Mouse (Mus musculus): ENCODE results near the gene Gm10662. TPM values are rescaled to one million over a fixed set of nuclear protein-coding genes. Genes with fewer than 3 reads are reported as not detected.
"Not testable (repeated sequence)": the region's sequence is repeated elsewhere in the genome, so short reads cannot be mapped to it uniquely, and the experiment has no call there.

Gm10662 gene
- not detected in 2 replicates for polyA plus RNA-seq (2015; fragmentation: Nextera tagmentation; extraction: Ambion mirVana)

GRCm38 (mm10) chr7:23144380-23144779, at the start of gene Gm10662:
Gene Gm10662, minus strand, starts transcription at chr7:23144480.
- WGBS (ENCODE audit: insufficient replicate concordance): no CpG with 5 or more reads among the region's 1 CpGs

GRCm38 (mm10) chr7:23163505-23163904, 19.2 kb upstream of the Gm10662 start:
- not testable (repeated sequence) for ATAC-seq (ENCODE audit: insufficient read depth); H3K36me3 ChIP-seq (replicated peaks); H3K9ac ChIP-seq; H3K4me1 ChIP-seq (replicated peaks); H3K4me2 ChIP-seq; H3K9me3 ChIP-seq (replicated peaks); H3K27ac ChIP-seq (replicated peaks); H3K27me3 ChIP-seq; H3K4me3 ChIP-seq (replicated peaks)
- 67% methylated on average over 10 of the region's 10 CpGs for WGBS (ENCODE audit: insufficient replicate concordance)

More at GRCm38 (mm10) chr7:23144380-23144779, at the start of gene Gm10662:
- not testable (repeated sequence) for H3K4me2 ChIP-seq; H3K27ac ChIP-seq (replicated peaks); H3K4me1 ChIP-seq (replicated peaks); H3K9ac ChIP-seq; H3K4me3 ChIP-seq (replicated peaks); H3K27me3 ChIP-seq; H3K9me3 ChIP-seq (replicated peaks); H3K36me3 ChIP-seq (replicated peaks); ATAC-seq (ENCODE audit: insufficient read depth)

Other genes starting within 250 kb of the Gm10662 start
- gene Gm4214, start 159.8 kb downstream of the Gm10662 start, polyA plus RNA-seq (2015; fragmentation: Nextera tagmentation; extraction: Ambion mirVana): not detected in 2 replicates
- not detected in 2 replicates for gene Gm4216, start 124.6 kb downstream of the Gm10662 start, polyA plus RNA-seq (2015; fragmentation: Nextera tagmentation; extraction: Ambion mirVana)
- gene Vmn1r163, start 88.9 kb downstream of the Gm10662 start, polyA plus RNA-seq (2015; fragmentation: Nextera tagmentation; extraction: Ambion mirVana): not detected in 2 replicates
- gene Gm8720, start 77.0 kb downstream of the Gm10662 start, polyA plus RNA-seq (2015; fragmentation: Nextera tagmentation; extraction: Ambion mirVana): not detected in 2 replicates
- gene Vmn1r165, start 72.9 kb upstream of the Gm10662 start, polyA plus RNA-seq (2015; fragmentation: Nextera tagmentation; extraction: Ambion mirVana): not detected in 2 replicates
- not detected in 2 replicates for gene Vmn1r166, start 107.2 kb upstream of the Gm10662 start, polyA plus RNA-seq (2015; fragmentation: Nextera tagmentation; extraction: Ambion mirVana)
- gene Gm6902, start 134.4 kb upstream of the Gm10662 start, polyA plus RNA-seq (2015; fragmentation: Nextera tagmentation; extraction: Ambion mirVana): not detected in 2 replicates
- gene Nlrp4e, start 156.7 kb upstream of the Gm10662 start, polyA plus RNA-seq (2015; fragmentation: Nextera tagmentation; extraction: Ambion mirVana): not detected in 2 replicates
- gene Nlrp5, start 241.4 kb upstream of the Gm10662 start, polyA plus RNA-seq (2015; fragmentation: Nextera tagmentation; extraction: Ambion mirVana): not detected in 2 replicates